Mouse (Mus musculus): ENCODE data around the gene Wdfy3. TPM values are rescaled to one million over a fixed set of nuclear protein-coding genes. Genes with fewer than 3 reads are reported as not detected.
A peak's percentile ranks its signal among the peaks of the same experiment; 100 is the strongest.

The Wdfy3 gene
- polyA plus RNA-seq, 1 experiment from 2014 or later, result 9.9 TPM

GRCm38 (mm10) chr5:101895717-101896645, 173.7 kb downstream of the Wdfy3 start:
- Histone ChIP-seq H3K4me3 (ENCODE audit: low read depth, low read length) (no peak overlapping the region), H3K36me3 (ENCODE audit: insufficient read depth, low read length) (peaks cover 44% of the 10 kb centered on the region), H3K9me3 (ENCODE audit: low read length) (no peaks in the 10 kb centered on the region), H3K4me1 (ENCODE audit: insufficient read depth, low read depth, low read length) (no peaks in the 10 kb centered on the region), H3K9ac (replicated peaks; ENCODE audit: low read depth) (no peak overlapping the region), H3K27me3 (replicated peaks; ENCODE audit: insufficient read depth, low read length) (no peaks in the 10 kb centered on the region), H3K27ac (ENCODE audit: low read length) (no peak overlapping the region), H3K4me2 (replicated peaks; ENCODE audit: low read depth, low read length) (no peak overlapping the region)
- WGBS, result 86% methylated on average over 18 of the region's 18 CpGs
- DNase-seq (ENCODE audit: low spot score) (no peak), ATAC-seq (no peak)
- no peak for TF ChIP-seq EP300 (IDR thresholded peaks at IDR 0.05)

GRCm38 (mm10) chr5:101895119-101895518, 174.6 kb downstream of the Wdfy3 start:
- DNase-seq (ENCODE audit: low spot score), result no peak

DNA sequence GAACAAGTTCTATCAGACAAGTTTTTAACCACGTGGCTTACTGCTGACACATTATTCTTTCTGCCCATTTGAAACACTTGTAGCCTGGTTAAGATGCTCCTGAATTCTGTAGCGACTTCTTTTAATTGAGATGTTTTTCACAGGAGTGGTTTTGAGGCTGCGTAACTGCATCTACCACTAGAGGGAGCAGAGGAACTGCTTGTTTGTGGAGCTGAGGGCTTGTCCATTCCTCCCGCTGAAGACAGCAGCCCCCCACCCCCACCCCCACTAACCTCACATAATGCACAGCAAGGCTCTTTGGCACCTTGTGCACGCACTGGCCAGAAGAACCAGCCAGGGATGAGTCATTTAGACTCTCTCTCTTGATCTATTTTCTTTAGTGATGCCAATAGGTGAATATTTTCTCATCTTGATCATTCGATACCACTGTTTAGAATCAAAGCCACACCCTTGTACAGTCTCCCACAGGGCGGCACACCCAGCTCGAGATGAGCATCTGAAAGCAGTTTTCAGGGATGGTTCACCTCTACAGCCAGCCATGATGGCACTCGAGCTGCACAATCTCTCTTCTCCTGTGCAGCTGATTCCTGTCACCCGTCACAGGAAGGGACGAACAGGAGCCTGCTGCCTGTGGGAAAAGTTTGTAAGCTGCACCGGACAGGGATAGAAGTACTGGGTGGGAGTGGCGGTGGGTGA, 175.8 kb downstream of the Wdfy3 start:
- Histone ChIP-seq H3K4me1 (ENCODE audit: insufficient read depth, low read depth, low read length) (no peaks in the 10 kb centered on the region), H3K36me3 (ENCODE audit: insufficient read depth, low read length) (peaks cover 49% of the 10 kb centered on the region), H3K4me3 (ENCODE audit: low read depth, low read length) (no peak overlapping the region), H3K9me3 (ENCODE audit: low read length) (no peaks in the 10 kb centered on the region), H3K27ac (ENCODE audit: low read length) (no peak overlapping the region), H3K9ac (replicated peaks; ENCODE audit: low read depth) (no peak overlapping the region), H3K27me3 (replicated peaks; ENCODE audit: insufficient read depth, low read length) (no peaks in the 10 kb centered on the region), H3K4me2 (replicated peaks; ENCODE audit: low read depth, low read length) (no peak overlapping the region)
- DNase-seq (ENCODE audit: low spot score) (peak; percentile 35), ATAC-seq (no peak)
- TF ChIP-seq EP300 (IDR thresholded peaks at IDR 0.05), result no peak
- TF ChIP-seq CTCF (IDR thresholded peaks at IDR 0.05), result peak; percentile 73
- WGBS, result 71% methylated on average over 13 of the region's 13 CpGs

More at GRCm38 (mm10) chr5:101895119-101895518, 174.6 kb downstream of the Wdfy3 start:
- no peak for TF ChIP-seq EP300 (IDR thresholded peaks at IDR 0.05)
- TF ChIP-seq CTCF (IDR thresholded peaks at IDR 0.05), result no peak
- Histone ChIP-seq H3K9me3 (ENCODE audit: low read length) (no peaks in the 10 kb centered on the region), H3K27ac (ENCODE audit: low read length) (no peak overlapping the region), H3K4me1 (ENCODE audit: insufficient read depth, low read depth, low read length) (no peaks in the 10 kb centered on the region), H3K4me3 (ENCODE audit: low read depth, low read length) (no peak overlapping the region), H3K4me2 (replicated peaks; ENCODE audit: low read depth, low read length) (no peak overlapping the region), H3K9ac (replicated peaks; ENCODE audit: low read depth) (no peak overlapping the region), H3K27me3 (replicated peaks; ENCODE audit: insufficient read depth, low read length) (no peaks in the 10 kb centered on the region), H3K36me3 (ENCODE audit: insufficient read depth, low read length) (peaks cover 45% of the 10 kb centered on the region)
- 75% methylated on average over 11 of the region's 11 CpGs for WGBS
- no peak for ATAC-seq

DNA sequence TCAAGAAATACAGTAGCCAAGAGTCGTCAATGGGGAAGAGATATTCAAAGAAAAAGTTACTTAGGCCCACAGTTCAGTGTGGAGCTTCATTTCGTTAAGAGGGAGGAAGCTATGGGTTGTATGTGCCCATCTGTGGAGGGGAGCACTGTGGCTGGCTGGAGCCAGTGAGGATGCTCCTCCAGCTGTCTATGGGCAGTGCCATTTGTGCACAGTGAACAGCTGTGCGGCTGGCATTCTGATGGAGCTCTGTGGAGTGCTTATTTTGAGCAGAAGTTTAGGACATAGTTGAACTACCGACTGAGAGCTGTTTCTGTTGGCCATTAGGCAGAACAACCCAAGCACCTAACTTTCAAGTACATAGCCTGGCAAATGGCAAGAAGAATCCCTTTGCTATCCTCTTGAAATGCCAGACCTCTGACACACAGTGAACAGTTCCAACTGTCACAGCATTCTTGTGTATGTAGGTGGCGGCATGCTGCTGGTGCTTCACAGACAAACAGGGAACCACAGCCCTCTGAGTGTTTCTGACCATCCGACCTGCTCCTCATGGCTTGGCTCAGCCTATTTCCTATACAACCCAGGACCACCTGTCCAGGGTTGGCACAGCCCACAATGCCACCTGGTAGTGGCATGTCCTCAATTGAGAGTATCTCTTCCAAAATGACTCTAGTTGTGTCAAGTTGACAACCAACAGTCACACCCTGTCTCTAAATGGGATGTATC, 177.9 kb downstream of the Wdfy3 start:
- no peaks in the 10 kb centered on the region for H3K4me1 ChIP-seq (ENCODE audit: insufficient read depth, low read depth, low read length)
- H3K9ac ChIP-seq (replicated peaks; ENCODE audit: low read depth), result no peak overlapping the region
- H3K27ac ChIP-seq (ENCODE audit: low read length), result no peak overlapping the region
- ATAC-seq (peak; percentile 40), DNase-seq (ENCODE audit: low spot score) (no peak)
- H3K9me3 ChIP-seq (ENCODE audit: low read length), result no peaks in the 10 kb centered on the region
- no peaks in the 10 kb centered on the region for H3K27me3 ChIP-seq (replicated peaks; ENCODE audit: insufficient read depth, low read length)
- H3K4me3 ChIP-seq (ENCODE audit: low read depth, low read length), result no peak overlapping the region
- peaks cover 61% of the 10 kb centered on the region for H3K36me3 ChIP-seq (ENCODE audit: insufficient read depth, low read length)
- no peak for TF ChIP-seq EP300 (IDR thresholded peaks at IDR 0.05)
- TF ChIP-seq CTCF (IDR thresholded peaks at IDR 0.05), result no peak
- H3K4me2 ChIP-seq (replicated peaks; ENCODE audit: low read depth, low read length), result no peak overlapping the region
- 83% methylated on average over 6 of the region's 6 CpGs for WGBS

DNA sequence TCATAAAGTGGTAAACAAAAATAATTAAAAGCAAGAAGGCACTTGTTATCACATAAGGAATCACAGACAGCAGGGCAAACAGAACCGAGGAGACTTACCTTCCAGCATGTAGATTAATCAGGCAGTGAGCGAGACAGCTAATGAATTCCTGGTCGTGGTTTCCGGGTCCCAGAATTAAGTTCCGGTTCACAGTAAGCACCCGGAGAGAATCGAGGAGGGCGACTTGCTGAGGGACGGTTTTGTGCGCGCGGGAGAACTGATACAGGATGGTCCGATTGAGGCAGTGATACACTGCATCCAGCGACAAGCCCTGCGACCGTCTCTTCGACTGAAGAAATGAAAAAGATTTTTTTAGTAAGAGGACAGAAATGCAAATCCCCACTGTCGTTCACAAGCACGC, 181.7 kb downstream of the Wdfy3 start:
- Histone ChIP-seq H3K4me3 (ENCODE audit: low read depth, low read length) (no peak overlapping the region), H3K27ac (ENCODE audit: low read length) (no peak overlapping the region), H3K27me3 (replicated peaks; ENCODE audit: insufficient read depth, low read length) (no peaks in the 10 kb centered on the region), H3K4me1 (ENCODE audit: insufficient read depth, low read depth, low read length) (no peaks in the 10 kb centered on the region), H3K9me3 (ENCODE audit: low read length) (no peaks in the 10 kb centered on the region), H3K9ac (replicated peaks; ENCODE audit: low read depth) (no peak overlapping the region), H3K4me2 (replicated peaks; ENCODE audit: low read depth, low read length) (no peak overlapping the region), H3K36me3 (ENCODE audit: insufficient read depth, low read length) (peaks cover 71% of the 10 kb centered on the region)
- DNase-seq (ENCODE audit: low spot score), result no peak
- ATAC-seq, result no peak
- 93% methylated on average over 19 of the region's 19 CpGs for WGBS
- no peak for TF ChIP-seq CTCF (IDR thresholded peaks at IDR 0.05)
- no peak for TF ChIP-seq EP300 (IDR thresholded peaks at IDR 0.05)

DNA sequence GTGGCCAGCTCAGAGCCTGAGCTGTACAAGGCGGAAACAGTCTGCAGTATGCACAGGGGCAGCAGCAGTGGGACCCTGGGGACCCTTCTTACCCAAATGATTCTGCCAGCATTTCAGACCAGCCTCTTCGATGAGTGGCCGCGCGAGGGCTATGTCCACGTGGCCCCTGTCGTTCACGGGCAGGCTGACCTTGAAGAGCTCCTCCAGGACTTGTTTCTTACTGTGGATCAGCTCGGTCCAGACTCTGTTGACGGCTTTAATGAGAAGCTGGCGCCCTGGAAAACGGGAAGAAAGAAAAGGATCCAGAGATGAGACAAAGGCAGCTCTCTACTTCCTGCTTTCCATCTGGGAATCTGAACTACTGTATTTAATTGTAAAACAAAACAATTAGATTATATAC, 184.7 kb downstream of the Wdfy3 start:
- ATAC-seq, result no peak
- Histone ChIP-seq H3K9ac (replicated peaks; ENCODE audit: low read depth) (no peak overlapping the region), H3K27me3 (replicated peaks; ENCODE audit: insufficient read depth, low read length) (no peaks in the 10 kb centered on the region), H3K4me3 (ENCODE audit: low read depth, low read length) (no peak overlapping the region), H3K9me3 (ENCODE audit: low read length) (no peaks in the 10 kb centered on the region), H3K27ac (ENCODE audit: low read length) (no peak overlapping the region), H3K4me1 (ENCODE audit: insufficient read depth, low read depth, low read length) (no peaks in the 10 kb centered on the region), H3K4me2 (replicated peaks; ENCODE audit: low read depth, low read length) (no peak overlapping the region), H3K36me3 (ENCODE audit: insufficient read depth, low read length) (peaks cover 71% of the 10 kb centered on the region)
- 91% methylated on average over 12 of the region's 12 CpGs for WGBS
- DNase-seq (ENCODE audit: low spot score), result no peak
- TF ChIP-seq CTCF (IDR thresholded peaks at IDR 0.05) (no peak), EP300 (IDR thresholded peaks at IDR 0.05) (no peak)

Data from lung, postnatal 0 days (tissue).